Mouse (Mus musculus) heart, postnatal 0 days (tissue): ENCODE results near the gene Slc2a9. TPM values are rescaled to one million over a fixed set of nuclear protein-coding genes. Genes with fewer than 3 reads are reported as not detected.

ENCODE experiments used
- ATAC-seq: fragments of 200-750 bp; cut with Nextera tagmentation; 2 replicates; pipeline ENCODE4 v1.8.0; 2017; ENCODE audit warnings: low read depth, moderate number of reproducible peaks, moderate library complexity; ENCODE audit not compliant: insufficient read depth
- DNase-seq: peaks from one replicate; pipeline ENCODE4 v3.0.0-alpha.2; 2016; ENCODE audit warnings: low spot score
- H3K27ac ChIP-seq: fragments of 300-500 bp; sonication (generic); 2 replicates; pipeline ENCODE4 v1.5.1; 2014; ENCODE audit warnings: low read depth, mild to moderate bottlenecking
- H3K27me3 ChIP-seq: fragments of 300-500 bp; sonication (generic); 2 replicates; pipeline ENCODE4 v1.6.1; 2014; ENCODE audit warnings: low read length, mixed read lengths; ENCODE audit not compliant: control insufficient read depth, insufficient read depth
- H3K36me3 ChIP-seq: fragments of 300-500 bp; sonication (generic); replicated peaks from 2 replicates; pipeline ENCODE4 v1.6.1; 2014; ENCODE audit warnings: low read length, mixed read lengths; ENCODE audit not compliant: control insufficient read depth, insufficient read depth
- H3K4me1 ChIP-seq: fragments of 300-500 bp; sonication (generic); 2 replicates; pipeline ENCODE4 v1.6.1; 2014; ENCODE audit warnings: antibody characterized with exemption; ENCODE audit not compliant: control insufficient read depth, insufficient read depth
- H3K4me2 ChIP-seq: fragments of 300-500 bp; sonication (generic); 2 replicates; pipeline ENCODE4 v1.6.1; 2014; ENCODE audit warnings: low read depth, mild to moderate bottlenecking, low read length, moderate library complexity
- H3K4me3 ChIP-seq: fragments of 300-500 bp; sonication (generic); 2 replicates; pipeline ENCODE4 v1.5.1; 2014; ENCODE audit warnings: low read depth, low read length
- H3K9ac ChIP-seq: fragments of 300-500 bp; sonication (generic); replicated peaks from 2 replicates; pipeline ENCODE4 v1.6.1; 2014; ENCODE audit warnings: low read depth, low read length, mixed read lengths
- H3K9me3 ChIP-seq: fragments of 300-500 bp; sonication (generic); replicated peaks from 2 replicates; pipeline ENCODE4 v1.6.1; 2016; ENCODE audit warnings: low read length; ENCODE audit not compliant: control insufficient read depth
- CTCF ChIP-seq: IDR thresholded peaks from 2 replicates; pipeline ENCODE4 v1.5.1; 2016; ENCODE audit warnings: antibody characterized with exemption, control low read depth, low read depth
- EP300 ChIP-seq: IDR thresholded peaks from 2 replicates; pipeline ENCODE4 v1.6.1; 2016; ENCODE audit warnings: antibody characterized with exemption, low read depth
- WGBS: fragments of 180-500 bp; shearing (Covaris S2); extraction: QIAGEN DNeasy Blood & Tissue Kit; methylation state at CpG from one replicate; pipeline ENCODE4 v1.1.7; 2014; 5-methylcytosine and 5-hydroxymethylcytosine counted together
- polyA plus RNA-seq: library from polyadenylated mRNA; unstranded; fragments of >200 nt; fragmentation: Nextera tagmentation; extraction: Ambion mirVana; gene quantifications from 2 replicates; pipeline ENCODE4 v1.2.1, GENCODE M21; 2015
- total RNA-seq: library from RNA; depleted of rRNA; stranded (reverse); fragments of >200 nt; gene quantifications from 2 replicates; pipeline ENCODE4 v1.2.3, GENCODE M21; 2014; ENCODE audit warnings: low replicate concordance

Slc2a9 gene
- total and polyA plus RNA-seq, 2 experiments from 2014 or later, result 0.23 to 0.61 TPM

- peaks cover 99% of the 10 kb centered on the region for H3K36me3 ChIP-seq
Measured at GRCm38 (mm10) chr5:38537845-38538244, 34.9 kb upstream of the Slc2a9 start.

DNA sequence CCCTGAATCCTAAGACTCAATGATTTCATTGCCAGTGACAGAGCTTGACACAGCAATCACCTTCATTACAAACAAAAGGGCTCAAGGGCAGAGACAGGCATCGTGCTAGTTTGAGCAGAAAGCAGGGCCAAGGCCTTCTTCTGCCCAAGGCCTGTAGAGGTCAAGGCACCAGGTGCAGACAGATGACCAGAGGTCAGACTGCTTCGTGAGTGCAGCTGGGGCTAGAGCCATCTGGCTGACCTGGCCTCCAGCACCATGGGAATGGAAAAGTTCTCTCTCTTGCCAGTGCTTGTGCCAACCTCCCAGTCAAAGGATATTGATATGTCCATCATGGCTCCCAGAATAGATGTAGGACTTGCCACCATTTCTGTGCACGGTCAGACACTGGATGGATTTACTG is 33.9 kb upstream of the Slc2a9 start:
- 88% methylated on average over 3 of the region's 3 CpGs for WGBS
- DNase-seq (no peak), ATAC-seq (no peak)
- Histone ChIP-seq H3K9me3 (no peaks in the 10 kb centered on the region), H3K9ac (no peak overlapping the region), H3K27ac (no peak overlapping the region), H3K4me1 (peaks cover 2% of the 10 kb centered on the region; the same call in 1 of the 2 replicates), H3K27me3 (no peaks in the 10 kb centered on the region), H3K4me3 (no peak overlapping the region), H3K36me3 (peaks cover 99% of the 10 kb centered on the region), H3K4me2 (no peak overlapping the region)
- no peak for TF ChIP-seq EP300
- TF ChIP-seq CTCF, result no peak

More at GRCm38 (mm10) chr5:38537845-38538244, 34.9 kb upstream of the Slc2a9 start:
- H3K4me2 ChIP-seq, result no peak overlapping the region
- no peak overlapping the region for H3K9ac ChIP-seq
- H3K4me1 ChIP-seq, result peaks cover 7% of the 10 kb centered on the region; the same call in 1 of the 2 replicates
- H3K27ac ChIP-seq, result no peak overlapping the region
- H3K9me3 ChIP-seq, result no peaks in the 10 kb centered on the region
- H3K4me3 ChIP-seq, result no peak overlapping the region
- DNase-seq (no peak), ATAC-seq (no peak)
- 79% methylated on average over 4 of the region's 4 CpGs for WGBS
- no peaks in the 10 kb centered on the region for H3K27me3 ChIP-seq
- TF ChIP-seq EP300 (no peak), CTCF (no peak)

GRCm38 (mm10) chr5:38532084-38532483 is 29.1 kb upstream of the Slc2a9 start:
- Histone ChIP-seq H3K9me3 (no peaks in the 10 kb centered on the region), H3K4me3 (no peak overlapping the region), H3K36me3 (peaks cover 100% of the 10 kb centered on the region), H3K4me2 (no peak overlapping the region), H3K27me3 (no peaks in the 10 kb centered on the region), H3K4me1 (no peaks in the 10 kb centered on the region), H3K27ac (no peak overlapping the region), H3K9ac (no peak overlapping the region)
- DNase-seq (no peak), ATAC-seq (peak; percentile 45; the same call in 1 of the 2 replicates)
- 68% methylated on average over 4 of the region's 4 CpGs for WGBS
- TF ChIP-seq CTCF, result no peak
- no peak for TF ChIP-seq EP300

- H3K27ac ChIP-seq, result no peak overlapping the region
- WGBS, result 72% methylated on average over 6 of the region's 6 CpGs
- ATAC-seq (peak; percentile 35; the same call in 1 of the 2 replicates), DNase-seq (no peak)
- H3K9me3 ChIP-seq, result no peaks in the 10 kb centered on the region
- H3K4me2 ChIP-seq, result no peak overlapping the region
- H3K27me3 ChIP-seq, result no peaks in the 10 kb centered on the region
- H3K36me3 ChIP-seq, result peaks cover 100% of the 10 kb centered on the region
- TF ChIP-seq EP300 (no peak), CTCF (peak; percentile 58)
- no peak overlapping the region for H3K9ac ChIP-seq
- H3K4me3 ChIP-seq, result no peak overlapping the region
- no peaks in the 10 kb centered on the region for H3K4me1 ChIP-seq
Measured at GRCm38 (mm10) chr5:38529724-38530428, 26.9 kb upstream of the Slc2a9 start.

DNA sequence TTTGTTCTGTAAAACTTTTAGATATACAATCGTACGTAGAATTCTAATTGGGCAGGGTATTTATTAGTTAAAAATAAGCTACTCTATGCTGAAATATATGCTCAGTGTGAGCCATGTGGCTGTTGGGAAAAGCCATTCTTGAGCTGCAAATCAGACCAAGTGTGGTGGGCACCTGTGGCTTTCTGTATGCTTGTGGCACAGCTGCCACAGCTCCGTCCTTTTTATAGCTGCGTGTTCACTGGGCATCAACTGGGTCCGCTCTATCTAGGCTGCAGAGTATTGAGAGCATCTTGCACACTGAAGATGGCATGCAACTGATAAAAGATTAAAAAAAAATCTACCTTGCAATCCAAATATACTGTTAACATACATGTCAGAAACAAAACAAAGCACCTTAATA is 20.0 kb upstream of the Slc2a9 start:
- Histone ChIP-seq H3K4me2 (no peak overlapping the region), H3K9ac (no peak overlapping the region), H3K27me3 (no peaks in the 10 kb centered on the region), H3K27ac (no peak overlapping the region), H3K4me1 (no peaks in the 10 kb centered on the region), H3K36me3 (peaks cover 32% of the 10 kb centered on the region), H3K4me3 (no peak overlapping the region), H3K9me3 (no peaks in the 10 kb centered on the region)
- TF ChIP-seq EP300 (no peak), CTCF (no peak)
- no peak for ATAC-seq
- no peak for DNase-seq
- WGBS, result 95% methylated on average over 5 of the region's 5 CpGs

- H3K36me3 ChIP-seq, result peaks cover 11% of the 10 kb centered on the region
- ATAC-seq (no peak), DNase-seq (no peak)
- H3K9me3 ChIP-seq, result no peaks in the 10 kb centered on the region
- no peak overlapping the region for H3K27ac ChIP-seq
- no peak overlapping the region for H3K9ac ChIP-seq
- no peak overlapping the region for H3K4me2 ChIP-seq
- 55% methylated on average over 1 of the region's 1 CpGs for WGBS
- no peaks in the 10 kb centered on the region for H3K4me1 ChIP-seq
- no peak overlapping the region for H3K4me3 ChIP-seq
- H3K27me3 ChIP-seq, result no peaks in the 10 kb centered on the region
- no peak for TF ChIP-seq CTCF
- no peak for TF ChIP-seq EP300
Measured at GRCm38 (mm10) chr5:38520838-38521237, 17.9 kb upstream of the Slc2a9 start.
